Mouse (Mus musculus) urinary bladder, postnatal 14 days (tissue): ENCODE measurements around the gene Ciz1.

Experiments used
- DNase-seq: peaks from one replicate; pipeline ENCODE4 v3.0.0; 2021; ENCODE audit warnings: low spot score

Ciz1 gene

DNA sequence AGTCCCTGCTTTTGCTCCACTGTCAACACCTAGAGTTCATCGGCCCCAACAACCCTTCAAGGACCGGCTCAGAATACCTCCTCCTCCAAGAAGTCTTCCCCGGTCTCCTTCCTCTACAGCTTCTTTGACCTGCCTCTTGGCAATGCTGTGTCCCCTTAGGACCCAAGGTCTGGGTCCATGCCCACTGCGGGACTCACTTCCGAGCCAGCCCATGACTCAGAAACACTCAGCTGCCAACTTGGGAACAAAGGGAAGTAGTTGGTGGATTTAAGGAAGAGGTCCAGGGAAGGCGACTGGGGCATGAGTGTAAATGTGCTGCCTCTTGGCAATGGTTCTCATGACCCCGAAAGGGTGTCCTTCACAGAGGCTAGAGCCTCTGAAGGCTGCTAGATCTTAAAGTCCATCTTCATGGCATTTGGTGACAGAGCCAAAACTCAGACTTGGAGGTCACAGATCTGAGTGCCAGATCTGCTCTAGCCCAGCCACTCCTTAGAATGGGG, 27.9 kb downstream of the Ciz1 start:
- no peak for DNase-seq

DNA sequence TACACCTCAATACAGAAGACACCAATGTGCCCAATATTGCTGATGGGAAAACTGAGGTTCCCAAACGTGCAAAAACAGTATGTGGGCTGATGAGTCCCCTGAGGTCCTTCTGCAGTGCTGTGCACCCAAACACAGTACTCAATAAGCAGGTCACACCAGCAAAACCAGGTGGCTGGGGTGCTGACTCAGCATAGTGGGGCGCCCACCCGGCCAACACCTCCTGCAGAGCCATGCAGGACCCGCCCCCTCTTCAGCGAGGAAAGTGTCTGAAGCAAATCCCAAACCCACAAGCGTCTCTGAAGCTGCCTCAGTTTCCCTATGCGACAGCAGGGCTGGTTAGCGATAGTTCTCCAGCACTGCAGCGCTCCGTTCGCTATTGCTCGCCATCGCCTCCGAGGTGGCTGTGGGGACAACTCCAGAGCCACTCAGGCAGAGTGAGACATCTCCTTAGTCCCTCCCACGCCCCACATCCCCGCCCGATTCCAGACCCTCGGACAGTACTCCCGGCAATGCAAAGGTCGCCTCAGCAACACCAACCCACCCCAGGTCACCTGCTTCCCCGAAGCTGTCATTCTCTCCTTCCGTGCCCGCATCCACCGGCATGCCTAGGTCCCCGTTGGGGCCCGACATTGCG, 29.1 kb downstream of the Ciz1 start:
- peak; percentile 33 for DNase-seq

DNA sequence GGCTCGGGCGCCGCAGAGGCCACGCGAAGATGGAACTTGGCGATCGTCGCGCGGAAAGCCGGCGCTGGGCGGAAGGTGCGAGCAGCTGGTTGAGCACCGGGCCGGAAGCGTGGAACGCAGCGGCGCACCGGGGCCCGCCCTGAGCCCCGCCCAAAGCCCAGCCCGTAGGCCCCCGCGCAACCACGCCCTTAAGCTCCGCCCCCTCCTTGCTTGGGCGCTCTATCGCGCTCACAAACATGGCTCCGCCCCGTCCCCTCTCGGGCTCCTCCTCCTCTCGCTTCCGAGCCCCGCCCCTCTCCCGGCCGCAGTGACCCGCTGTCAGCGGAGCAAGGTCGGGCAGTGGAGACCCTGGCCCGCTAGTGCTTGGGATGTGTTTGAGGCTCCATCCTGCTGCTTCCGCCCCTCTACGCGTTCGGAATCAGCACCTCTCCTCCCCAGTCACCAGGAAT, 29.7 kb downstream of the Ciz1 start, which contains the start of gene 1110008P14Rik:
1110008P14Rik (minus strand) TSS at position 164 of the 449 bp plus-strand sequence.
- DNase-seq, result peak; percentile 97

GRCm38 (mm10) chr2:32382689-32383088, 30.6 kb downstream of the Ciz1 start:
- DNase-seq, result no peak

- DNase-seq, result no peak
Observed at GRCm38 (mm10) chr2:32387706-32388490, 35.8 kb downstream of the Ciz1 start, which contains the start of gene Lcn2. Lcn2 (minus strand) TSS chr2:32388252.

DNA sequence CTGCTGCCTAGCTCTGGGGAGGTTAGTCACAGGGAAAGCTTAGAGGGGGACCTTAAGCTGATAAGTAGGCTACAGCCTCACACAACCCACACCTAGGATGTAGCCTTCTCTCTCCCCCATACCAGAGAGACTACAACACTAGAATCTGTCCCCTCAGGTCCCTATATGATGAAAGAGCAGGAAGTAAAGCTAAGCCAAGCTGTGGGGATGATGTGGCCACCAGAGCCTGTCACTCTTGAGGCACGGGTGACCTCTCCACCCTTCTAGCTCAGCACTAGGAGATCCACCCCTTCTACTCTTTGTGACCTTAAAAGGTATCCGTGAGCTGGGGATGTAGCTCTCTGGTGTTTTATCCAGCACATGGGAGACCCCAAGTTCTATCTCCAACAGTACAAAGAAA, 37.0 kb downstream of the Ciz1 start:
- no peak for DNase-seq

GRCm38 (mm10) chr2:32390871-32391270, 38.7 kb downstream of the Ciz1 start:
- DNase-seq, result no peak

GRCm38 (mm10) chr2:32392063-32392462, 39.9 kb downstream of the Ciz1 start:
- DNase-seq, result peak; percentile 70

DNA sequence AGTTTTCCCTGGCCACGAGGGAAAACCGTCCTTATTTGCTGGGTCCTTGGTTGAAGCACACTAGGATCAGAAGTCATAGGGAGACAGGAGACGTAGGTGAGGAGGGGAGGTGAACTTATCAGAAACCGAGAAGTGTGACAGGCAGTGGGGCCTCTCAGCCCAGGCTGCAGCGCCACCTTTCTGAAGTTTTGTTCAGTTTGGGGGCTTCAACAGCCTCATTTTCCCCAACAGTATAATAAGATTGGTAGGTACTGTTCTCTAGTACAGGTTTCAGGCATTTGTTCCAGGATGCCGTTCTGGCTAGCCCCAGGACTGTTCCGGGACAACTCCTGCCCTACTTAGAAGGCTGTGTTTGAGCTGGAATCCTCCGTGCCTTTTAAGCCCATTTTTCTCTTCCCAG, 42.8 kb downstream of the Ciz1 start:
- DNase-seq, result peak; percentile 36

DNA sequence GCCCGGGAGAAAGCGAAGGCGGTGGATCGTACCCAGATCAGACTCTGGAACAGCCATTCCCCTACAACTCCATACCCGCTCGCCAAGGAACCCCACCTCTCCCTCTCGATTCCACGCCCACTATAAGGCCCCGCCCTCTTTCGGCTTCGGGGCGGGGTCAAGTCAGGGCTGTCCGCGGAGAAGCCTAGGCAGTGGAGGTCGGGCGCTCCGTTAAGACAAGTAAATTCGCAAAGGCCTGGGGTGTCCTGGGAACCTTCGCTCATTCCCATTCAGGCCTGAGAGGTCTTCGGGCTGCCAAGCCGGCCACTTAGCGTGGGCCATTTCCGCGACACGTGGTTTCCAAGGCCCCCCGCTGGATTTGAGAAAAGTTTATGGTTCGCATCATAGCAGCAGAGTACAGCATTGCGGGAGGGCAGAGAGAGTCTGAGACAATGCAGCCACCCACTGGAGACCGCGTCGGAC, 43.4 kb downstream of the Ciz1 start, which contains the start of gene Ptges2:
Ptges2 (plus strand) TSS at position 413 of the 462 bp plus-strand sequence.
- DNase-seq, result peak; percentile 92

GRCm38 (mm10) chr2:32395946-32396621, 44.0 kb downstream of the Ciz1 start:
- DNase-seq, result peak; percentile 91

DNA sequence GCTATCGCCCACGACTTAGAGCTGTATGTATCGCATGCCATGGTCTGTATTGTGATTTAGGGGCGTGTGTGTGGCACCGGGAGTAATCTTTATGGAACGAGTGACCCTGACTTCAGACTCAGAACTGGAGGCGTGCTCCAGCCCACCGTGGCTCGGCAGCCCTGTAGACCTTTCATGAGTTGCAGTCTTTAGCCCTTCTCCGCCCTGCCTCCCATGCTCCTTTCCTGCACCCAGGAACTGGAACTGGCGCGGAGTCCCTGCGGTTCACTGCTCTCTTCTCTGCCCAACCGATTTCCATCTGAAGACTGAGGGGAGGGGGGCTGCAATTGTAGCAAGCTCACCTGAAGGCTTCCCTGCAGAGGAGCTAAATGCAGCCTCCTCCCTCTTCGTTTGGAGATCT, 44.6 kb downstream of the Ciz1 start:
- no peak for DNase-seq

- peak; percentile 98 for DNase-seq
Observed at GRCm38 (mm10) chr2:32404663-32405062, 52.5 kb downstream of the Ciz1 start.

GRCm38 (mm10) chr2:32407144-32407824, 55.2 kb downstream of the Ciz1 start:
- DNase-seq, result no peak

DNA sequence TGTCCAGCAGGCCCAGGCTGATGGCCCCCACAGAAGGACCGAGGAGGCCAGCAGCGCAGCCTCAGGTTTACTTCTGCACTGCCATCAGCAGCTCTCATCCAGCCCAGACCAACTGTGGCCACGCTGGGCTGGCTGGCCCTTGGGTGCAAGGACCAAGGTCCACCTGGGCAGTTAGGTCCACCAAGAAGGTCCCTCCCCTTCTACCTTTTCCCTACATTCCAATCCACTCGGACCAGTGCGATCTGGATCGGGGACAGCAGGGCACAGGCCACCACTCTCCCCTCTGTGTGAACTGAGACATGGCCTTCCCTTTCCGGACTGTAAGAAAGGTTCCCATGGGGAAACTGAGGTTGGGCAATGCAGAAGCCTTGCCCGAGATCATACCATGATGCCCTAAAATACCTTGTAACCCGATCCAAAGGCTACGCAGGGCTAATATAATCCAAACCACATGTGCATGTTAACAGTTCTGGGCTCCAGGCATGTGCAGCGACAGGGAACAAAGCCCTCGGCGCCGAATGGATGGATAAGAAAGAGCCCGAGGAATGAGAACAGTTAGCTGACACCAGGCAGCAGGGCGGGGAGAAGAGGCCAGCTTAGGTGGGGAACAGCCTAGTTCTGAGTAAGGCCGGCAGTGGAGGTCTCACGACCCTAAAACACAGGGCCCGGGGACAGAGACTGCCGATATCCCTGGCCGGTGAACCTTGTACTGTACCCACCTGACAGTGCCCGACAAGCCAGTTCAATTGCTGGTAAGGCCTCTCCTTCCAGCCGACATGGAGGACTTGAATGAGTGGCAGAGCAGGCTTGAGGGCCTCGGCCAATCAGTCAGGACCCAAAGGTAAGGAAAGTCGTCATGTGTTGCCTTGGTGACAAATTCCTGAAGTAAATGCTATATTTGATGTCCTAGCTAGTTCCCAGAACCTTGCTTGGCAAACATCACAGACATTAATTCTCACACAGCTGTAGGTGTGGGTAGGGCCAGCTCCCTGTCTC, 56.6 kb downstream of the Ciz1 start:
- no peak for DNase-seq

DNA sequence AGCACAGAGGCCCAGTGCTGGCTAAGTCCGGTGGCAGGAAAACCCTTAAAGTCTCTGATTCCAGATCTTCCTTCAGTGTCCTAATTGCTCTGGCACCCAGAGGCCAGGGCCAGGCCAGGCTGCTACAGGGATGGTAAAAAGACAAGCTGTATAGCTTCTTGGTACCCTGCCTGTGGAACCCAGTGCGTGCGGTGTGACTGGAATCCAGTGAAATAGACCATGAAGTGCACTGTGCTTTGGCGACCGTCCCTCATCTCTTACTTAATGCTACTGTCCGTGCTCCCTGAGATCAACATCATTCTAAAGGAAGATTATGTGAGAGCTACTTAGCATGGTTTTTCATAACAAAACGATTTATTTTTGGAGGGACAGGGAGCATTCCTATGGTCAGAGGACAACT, 59.3 kb downstream of the Ciz1 start:
- no peak for DNase-seq

DNA sequence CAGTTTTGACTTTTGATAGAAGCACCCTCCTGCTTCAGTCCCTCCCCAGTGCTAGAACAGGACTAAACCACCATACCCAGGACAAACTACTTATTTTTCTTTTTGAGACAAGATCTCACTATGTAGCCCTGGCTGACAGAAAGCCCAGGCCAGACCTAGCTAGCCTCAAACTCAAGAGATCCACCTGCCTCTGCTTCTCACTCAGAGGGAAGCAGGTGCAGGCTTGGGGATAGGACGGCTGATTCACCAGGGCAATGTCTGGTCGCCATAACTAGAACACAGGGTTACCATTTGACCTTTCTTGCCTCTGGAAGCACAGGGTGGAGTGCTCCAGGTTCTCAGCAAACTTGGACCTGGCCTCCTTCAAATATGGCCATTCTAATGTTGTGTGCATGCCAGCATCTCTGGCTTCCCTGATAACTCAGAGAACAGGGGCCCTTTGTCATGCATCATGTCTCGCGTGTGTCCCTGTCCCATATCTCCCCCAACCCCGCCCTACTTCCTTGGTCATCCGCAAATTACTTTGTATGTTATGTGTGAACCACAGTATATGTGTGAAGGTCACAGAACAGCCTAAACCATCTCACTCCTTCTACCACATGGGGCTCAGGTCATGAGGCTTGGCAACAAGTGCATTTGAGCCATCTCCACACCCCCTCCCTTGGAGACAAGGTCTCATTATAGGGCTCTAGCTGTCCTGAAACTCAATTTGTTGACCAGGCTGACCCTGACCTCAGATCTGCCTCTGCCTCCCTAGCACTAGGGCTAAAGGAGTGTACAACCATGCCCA, 60.8 kb downstream of the Ciz1 start:
- no peak for DNase-seq

- no peak for DNase-seq
Observed at GRCm38 (mm10) chr2:32413936-32414335, 61.8 kb downstream of the Ciz1 start.

- no peak for DNase-seq
Observed at GRCm38 (mm10) chr2:32415801-32416200, 63.7 kb downstream of the Ciz1 start.

DNA sequence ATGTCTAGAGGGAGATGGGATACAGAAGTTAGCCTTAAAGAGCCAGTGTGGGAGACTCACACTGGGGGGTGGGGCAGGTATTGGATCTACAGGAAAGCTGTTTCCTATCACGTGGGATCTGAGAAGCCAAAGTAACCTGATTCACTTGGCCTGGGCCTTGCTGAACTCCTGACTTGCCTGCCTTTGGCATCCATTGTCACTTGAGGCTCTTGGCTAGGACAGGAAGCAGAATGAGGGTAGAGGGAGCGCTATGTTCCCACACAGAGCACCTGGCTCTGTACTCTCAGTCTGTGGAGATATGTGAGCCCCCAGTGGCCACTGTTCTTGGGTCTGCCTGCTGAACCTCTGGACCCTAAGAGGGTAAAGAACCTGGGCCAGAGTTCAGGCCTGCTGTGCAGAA, 64.4 kb downstream of the Ciz1 start:
- DNase-seq, result no peak
